Mouse (Mus musculus): ENCODE results near the gene Ctc1. TPM values are rescaled to one million over a fixed set of nuclear protein-coding genes. Genes with fewer than 3 reads are reported as not detected.
A peak's percentile ranks its signal among the peaks of the same experiment; 100 is the strongest.

Gene Ctc1
- total RNA-seq, 2 experiments from 2014 or later, result 48.1 to 49.2 TPM

DNA sequence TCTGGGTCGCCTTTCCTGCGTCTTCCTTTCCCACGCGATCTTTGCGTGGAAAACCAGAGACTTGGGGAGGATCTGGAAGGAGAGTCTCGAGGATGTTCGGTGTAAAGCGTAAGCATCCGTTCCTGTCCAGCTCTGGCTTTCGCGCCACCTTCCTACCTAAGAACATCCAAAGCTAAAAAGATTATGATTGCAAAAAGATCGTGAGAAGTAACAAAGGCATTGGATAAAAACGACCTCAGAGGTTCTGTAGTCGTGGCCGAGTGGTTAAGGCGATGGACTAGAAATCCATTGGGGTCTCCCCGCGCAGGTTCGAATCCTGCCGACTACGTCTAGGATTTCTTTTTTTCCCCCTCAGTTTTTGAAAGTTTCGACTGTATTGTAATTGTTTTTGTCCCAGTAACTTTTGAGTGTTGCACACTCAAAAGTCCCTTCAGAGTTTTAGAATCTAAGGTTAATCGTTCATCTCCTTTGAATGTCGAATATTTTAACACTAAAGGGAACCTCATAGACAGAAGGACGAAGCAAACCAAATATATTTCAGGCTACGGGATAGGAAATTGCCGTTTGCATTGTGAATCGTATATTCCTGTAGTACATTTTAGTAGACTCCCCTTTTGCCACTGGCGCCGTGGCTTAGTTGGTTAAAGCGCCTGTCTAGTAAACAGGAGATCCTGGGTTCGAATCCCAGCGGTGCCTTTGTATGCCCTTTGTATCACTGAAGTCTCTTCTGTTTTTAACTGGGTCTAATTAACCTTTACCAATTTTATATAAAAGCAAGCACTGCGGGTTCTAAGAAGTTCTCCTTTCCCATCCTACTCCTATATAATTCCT is 21.7 kb downstream of the Ctc1 start:
- intact Hi-C loops (cut with DNase I), result no loop called here
- peak; percentile 73 to 83 for DNase-seq (ENCODE audit: extremely low spot score in 1 of 2, low spot score in 2 of 2)

DNA sequence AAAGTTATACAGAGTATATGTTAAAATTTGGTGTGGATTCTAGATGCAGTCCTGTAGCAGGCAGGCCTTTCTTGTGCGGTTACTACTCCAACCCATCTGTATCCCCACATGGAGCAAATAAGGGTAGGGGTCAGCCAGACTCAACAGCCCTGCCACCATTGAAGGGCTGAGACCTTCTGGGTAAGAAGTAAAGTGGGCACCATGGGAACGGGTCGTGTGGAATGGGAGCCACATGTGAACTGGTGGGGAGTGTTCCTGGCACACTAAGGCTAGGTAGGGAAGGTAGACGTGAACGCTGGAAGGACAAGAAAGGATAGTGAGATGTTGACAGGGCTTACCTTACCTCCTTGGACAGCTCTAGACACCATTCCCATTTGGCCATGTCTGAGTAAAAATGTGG is 22.5 kb downstream of the Ctc1 start:
- intact Hi-C loops (cut with DNase I), result no loop called here
- no peak for DNase-seq (ENCODE audit: extremely low spot score in 1 of 2, low spot score in 2 of 2)

DNA sequence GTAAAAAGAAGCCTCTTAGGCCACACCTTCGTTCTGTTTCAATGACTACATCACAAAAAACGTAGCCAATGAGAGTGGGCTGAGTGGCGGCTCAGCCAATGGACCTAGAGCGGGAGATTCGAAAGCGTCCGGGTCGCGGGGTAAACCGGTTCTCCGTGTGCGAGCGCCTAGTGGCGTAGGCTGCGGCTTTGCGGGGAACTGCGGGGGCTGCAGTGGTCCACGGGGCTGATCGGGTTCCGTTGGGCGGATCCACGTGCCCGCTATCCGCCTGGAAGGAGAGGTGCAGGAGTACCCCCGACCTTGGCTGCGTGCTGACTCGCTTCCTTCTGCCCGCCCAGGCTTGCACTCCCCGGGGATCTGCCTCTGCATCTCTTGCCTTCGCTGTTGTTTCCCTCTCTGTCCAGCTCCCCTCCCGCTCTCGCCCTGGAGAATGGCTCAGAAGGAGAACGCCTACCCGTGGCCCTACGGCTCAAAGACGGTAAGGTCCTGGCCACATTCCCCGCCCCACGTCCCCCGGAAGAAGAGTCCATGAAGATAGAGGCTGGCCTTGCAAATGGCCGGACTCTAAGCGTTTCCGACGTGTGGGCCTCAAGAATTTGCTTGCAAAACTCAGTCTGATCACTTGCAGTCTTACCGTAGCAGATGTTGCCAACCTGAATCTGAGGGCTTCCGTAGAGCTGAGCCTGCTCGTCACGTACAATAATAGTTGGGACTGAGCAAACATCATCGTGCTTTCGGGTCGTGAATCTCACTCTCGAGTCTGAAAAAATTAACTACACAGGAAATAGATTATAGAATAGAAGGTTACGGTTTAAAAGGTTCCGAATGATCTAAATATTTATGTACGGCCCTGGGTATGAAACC is 30.1 kb downstream of the Ctc1 start, which contains the start of gene Aurkb:
Aurkb (plus strand) TSS at position 117 of the 864 bp plus-strand sequence.
- intact Hi-C loops (cut with DNase I), result no loop called here
- DNase-seq (ENCODE audit: extremely low spot score in 1 of 2, low spot score in 2 of 2), result peak; percentile 78 to 92

DNA sequence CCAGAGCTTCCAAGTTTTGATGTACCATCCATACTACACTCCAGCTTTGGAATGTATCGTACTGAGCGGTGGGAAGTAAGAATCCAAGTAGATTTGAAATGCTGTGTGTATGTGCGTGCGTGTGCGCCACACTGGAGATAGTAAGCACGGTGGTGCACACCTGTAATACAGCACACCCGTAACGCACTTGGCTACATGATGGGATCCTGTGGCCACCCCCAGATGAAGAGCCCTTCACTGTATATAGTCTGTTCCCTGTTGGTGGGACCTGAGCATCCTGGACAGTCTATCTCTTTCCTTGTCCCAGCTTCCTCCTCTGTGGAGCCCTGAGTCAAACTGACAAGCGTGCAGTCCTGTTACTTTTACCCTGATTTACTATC is 30.7 kb downstream of the Ctc1 start:
- no peak for DNase-seq (ENCODE audit: extremely low spot score in 1 of 2, low spot score in 2 of 2)
- intact Hi-C loops (cut with DNase I), result no loop called here

DNA sequence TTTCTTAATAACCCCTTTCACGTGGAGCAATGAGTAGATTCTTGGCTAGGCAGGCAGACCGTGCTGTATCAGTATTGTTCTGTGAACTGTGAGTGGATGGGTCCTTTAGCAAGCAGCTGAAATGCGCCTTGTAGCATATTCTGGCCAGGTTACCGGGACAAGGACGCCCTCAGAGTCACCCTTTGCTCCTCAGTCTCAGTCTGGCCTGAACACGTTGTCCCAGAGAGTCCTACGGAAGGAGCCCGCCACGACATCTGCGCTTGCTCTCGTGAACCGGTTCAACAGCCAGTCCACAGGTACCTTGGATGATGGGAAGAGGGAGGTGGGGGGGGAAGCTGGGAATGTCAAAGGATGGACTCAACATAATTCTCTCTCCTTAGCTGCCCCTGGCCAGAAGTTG is 31.9 kb downstream of the Ctc1 start:
- DNase-seq (ENCODE audit: extremely low spot score in 1 of 2, low spot score in 2 of 2), result no peak
- intact Hi-C loops (cut with DNase I), result no loop called here

DNA sequence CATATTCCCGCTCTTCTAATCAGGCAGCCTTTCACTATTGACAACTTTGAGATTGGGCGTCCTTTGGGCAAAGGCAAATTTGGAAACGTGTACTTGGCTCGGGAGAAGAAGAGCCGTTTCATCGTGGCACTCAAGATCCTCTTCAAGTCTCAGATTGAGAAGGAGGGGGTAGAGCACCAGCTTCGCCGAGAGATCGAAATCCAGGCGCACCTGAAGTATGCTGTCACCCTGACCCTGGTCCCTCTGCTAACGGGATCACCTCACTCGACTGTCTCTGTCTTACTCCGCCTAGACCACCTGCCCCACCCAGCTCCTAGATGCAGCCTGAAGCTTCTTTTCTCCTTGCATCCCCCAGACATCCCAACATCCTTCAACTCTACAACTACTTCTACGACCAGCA is 32.4 kb downstream of the Ctc1 start:
- intact Hi-C loops (cut with DNase I), result no loop called here
- no peak for DNase-seq (ENCODE audit: extremely low spot score in 1 of 2, low spot score in 2 of 2)

DNA sequence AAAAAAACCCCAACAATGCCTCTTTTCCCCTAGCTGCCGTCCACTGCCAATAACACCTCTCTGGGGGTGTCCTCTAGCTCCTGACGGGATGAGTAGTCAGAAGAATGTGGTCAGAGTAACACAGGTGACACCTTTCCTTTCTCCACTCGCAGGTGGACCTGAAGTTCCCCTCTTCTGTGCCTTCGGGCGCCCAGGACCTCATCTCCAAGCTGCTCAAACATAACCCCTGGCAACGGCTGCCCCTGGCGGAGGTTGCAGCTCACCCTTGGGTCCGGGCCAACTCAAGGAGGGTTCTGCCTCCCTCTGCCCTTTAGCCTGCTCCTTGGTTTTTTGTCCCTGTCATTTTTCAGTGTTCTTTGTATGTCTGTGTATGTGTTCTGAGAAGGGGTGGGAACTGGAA is 35.0 kb downstream of the Ctc1 start:
- DNase-seq (ENCODE audit: extremely low spot score in 1 of 2, low spot score in 2 of 2), result no peak
- intact Hi-C loops (cut with DNase I), result no loop called here

DNA sequence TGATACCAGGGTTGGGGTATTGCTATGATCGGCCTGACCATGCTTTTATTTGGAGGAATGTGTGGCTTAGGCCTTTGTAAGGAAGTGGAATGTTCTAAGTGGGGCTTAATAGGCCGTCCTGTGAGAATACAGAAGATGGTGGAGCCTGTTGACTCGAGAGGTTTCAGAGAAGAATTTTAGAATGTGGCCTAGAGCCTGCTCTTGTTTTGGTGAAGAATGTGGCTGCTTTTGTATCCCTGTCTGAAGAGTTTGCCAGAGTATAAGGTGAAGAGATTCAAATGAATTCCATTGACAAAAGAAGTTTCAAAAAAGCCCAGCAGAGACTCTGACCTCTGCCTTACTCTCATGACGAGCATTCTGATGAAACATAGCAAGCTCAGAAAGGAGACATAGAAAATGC is 36.1 kb downstream of the Ctc1 start:
- no peak for DNase-seq (ENCODE audit: extremely low spot score in 1 of 2, low spot score in 2 of 2)
- intact Hi-C loops (cut with DNase I), result no loop called here

DNA sequence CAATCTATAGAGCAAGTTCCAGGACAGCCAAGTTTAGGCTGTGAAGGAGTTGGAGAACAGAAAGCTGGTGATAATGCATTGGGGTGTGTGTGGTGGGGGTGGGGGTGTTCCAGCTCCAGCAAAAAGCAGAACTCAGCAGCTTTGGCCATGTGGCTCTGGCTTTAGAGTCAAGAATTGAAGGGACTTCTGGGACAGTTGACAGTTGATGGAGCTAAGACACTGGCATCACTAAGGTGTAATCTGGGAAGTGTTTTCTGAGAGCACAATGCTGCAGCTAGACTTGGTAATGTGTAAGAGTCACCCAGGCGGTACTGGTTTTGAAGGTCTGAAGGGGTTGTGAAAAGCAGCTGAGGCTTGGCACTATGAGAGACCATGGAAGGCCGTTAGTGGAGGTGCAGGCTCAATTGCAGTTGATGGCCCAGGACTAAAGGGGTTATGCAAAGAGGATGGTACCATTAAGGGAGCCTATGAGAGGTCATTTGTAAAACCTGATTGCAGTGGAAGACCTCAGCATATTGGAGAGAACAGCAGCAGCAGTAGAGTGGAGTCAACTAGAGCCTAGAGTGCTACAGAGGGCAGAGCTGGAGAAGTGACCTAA is 37.2 kb downstream of the Ctc1 start:
- intact Hi-C loops (cut with DNase I), result no loop called here
- DNase-seq (ENCODE audit: extremely low spot score in 1 of 2, low spot score in 2 of 2), result no peak

DNA sequence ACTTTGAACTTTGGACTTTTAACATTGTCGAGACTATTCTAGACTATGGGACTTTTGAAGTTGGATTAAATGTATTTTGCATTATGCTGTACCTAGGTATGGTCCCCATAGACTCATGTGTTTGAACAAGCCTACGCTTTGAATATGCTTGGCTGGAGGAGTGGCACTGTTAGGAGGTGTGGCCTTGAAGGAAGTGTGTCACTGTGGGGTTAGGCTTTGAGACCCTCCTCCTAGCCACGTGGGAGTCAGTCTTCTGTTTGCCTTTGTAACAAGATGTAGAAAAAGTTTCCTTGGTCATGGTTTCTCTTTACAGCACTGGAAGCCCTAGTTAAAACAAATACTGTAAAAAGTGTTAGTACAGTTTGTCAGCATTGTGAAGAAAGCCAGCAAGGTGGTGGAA is 38.1 kb downstream of the Ctc1 start:
- DNase-seq (ENCODE audit: extremely low spot score in 1 of 2, low spot score in 2 of 2), result no peak
- intact Hi-C loops (cut with DNase I), result no loop called here

DNA sequence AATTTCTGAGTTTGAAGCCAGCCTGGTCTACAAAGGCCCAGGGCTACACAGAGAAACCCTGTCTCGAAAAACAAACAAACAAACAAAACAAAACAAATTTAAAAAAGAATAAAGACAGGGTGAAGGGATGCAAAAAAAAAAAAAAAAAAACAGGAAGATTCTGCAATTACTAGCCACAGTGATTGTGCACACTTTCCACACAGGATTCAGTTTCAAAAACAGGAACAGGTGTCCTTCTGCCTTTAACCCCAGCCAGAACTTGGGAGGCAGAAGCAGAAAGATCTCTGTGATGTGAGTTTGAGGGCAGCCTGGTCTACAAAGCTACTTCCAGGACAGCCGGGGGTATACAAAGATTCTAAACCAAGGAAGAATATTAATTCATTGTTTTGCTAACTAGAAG is 42.6 kb downstream of the Ctc1 start:
- DNase-seq (ENCODE audit: extremely low spot score in 1 of 2, low spot score in 2 of 2), result no peak
- intact Hi-C loops (cut with DNase I), result no loop called here

DNA sequence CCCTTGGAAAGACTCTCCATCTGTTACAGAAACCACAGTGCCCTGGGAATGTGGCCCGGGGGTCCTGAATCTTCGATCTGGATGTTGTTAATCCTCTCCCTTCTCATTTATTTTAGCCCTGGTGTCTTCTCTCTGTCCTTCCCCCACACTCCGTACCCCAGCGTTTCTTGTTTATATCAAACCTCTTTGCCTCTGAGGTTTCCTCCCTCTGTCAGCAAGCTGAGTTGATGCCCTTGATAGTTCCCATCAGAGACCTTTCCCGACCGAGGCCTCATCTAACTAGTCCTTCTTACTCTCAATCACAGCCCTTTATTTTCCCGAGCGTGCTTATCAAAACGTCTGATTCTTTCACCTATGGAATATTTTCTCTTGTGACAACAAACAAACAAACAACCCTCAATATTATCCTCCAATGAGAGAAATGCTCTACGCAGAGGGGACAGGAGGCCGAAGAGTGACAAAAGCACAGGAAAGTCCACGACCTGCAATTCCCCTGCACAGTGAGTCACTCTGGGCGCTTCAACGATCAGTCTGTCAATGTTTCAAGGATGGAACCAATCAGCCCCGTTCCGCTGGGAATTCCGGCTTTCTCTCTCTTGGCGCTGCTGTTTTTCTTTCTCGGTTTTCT is 43.1 kb downstream of the Ctc1 start:
- no peak for DNase-seq (ENCODE audit: extremely low spot score in 1 of 2, low spot score in 2 of 2)
- intact Hi-C loops (cut with DNase I), result no loop called here

DNA sequence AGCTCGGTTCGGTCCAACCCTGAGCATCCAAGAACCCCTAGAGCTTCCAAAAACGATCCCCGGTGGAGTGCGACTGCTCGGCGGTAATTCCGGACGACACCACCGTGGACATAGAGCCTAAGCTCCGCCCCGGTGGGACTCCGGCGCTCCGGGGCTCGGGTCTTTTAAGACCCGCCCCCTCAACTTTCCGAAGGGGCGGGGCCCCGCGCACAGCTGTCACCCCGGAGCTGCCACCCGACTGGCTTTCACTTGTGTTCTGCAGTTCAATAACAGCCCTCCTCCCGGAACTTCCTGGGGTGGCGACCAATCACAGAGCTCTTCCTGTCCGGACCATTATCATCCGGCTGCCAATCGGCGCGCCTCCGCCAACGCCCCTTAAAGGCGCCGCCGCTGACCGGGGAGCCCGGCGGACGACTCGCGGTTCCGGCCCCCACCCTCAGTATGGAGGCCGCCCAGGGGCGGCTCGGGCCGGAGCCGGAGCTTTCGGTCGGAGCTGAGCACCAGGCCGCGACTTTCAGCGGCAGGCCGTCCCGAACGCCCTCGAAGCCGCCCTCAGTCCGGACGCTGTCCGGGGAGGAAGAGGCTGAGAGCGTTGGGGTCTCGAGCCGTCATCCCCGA is 43.8 kb downstream of the Ctc1 start, which contains the start of gene Borcs6:
Borcs6 (plus strand) TSS at position 361 of the 618 bp plus-strand sequence.
- DNase-seq (ENCODE audit: extremely low spot score in 1 of 2, low spot score in 2 of 2), result peak; percentile 97
- intact Hi-C loops (cut with DNase I), result no loop called here

DNA sequence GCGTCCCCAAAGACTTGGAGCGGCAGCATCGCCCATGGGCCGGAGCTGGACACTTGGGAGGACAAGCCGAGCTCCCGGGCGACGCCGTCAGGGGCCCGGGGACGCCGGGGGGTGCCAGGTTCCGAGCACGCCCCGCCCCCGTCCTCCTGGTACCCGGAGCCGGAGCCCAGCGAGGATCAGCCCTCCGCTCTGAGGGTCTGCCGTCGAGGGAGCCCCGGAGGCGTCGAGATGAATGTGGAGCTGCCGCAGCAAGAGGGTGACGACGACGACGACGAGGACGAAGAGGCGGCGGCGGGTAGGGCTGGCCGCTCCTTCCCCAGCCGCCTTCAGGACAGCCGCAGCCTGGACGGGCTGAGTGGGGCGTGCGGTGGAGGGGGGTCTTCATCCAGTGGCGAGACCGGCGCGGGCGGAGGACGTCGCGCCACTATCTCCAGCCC is 44.3 kb downstream of the Ctc1 start:
- intact Hi-C loops (cut with DNase I), result no loop called here
- DNase-seq (ENCODE audit: extremely low spot score in 1 of 2, low spot score in 2 of 2), result peak in 1 of 2 experiments; percentile 77

DNA sequence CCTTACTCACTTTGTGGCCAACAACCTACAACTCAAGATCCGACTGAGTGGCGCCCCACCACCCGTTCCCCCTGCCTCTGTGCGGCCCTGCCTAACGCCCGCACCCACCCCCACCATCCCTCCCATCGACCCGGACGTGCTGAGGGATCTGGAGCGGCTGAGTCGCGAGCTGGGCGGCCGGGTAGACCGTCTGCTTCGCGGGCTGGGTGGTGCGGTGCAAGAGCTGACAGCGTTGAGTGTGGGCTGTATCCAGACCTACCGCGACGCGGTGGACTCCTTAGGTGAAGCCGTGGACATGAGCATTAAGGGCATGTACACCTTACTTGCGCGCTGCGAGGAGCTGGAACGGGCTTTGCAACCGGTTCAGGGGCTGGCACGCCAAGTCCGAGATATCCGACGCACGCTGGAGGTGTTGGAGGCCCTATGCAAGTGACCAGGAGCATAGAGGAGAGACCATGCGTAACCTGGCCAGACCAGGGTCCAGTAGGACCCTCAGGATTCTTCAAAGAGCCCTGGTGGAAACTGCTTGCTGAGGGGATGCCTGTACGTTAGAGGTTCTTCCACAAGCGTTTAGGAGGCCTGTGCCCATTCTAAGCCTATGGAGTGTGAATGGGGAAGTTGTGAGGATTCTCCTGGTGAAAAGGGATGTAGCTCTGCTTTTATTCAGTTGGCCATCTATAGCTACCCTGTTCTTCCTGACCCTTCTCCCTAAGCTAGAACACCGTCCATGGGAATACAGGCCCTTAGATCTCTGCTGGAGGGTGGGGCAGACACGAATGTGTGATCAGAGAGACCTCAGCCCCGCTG is 44.9 kb downstream of the Ctc1 start:
- intact Hi-C loops (cut with DNase I), result no loop called here
- peak in 1 of 2 experiments; percentile 57 for DNase-seq (ENCODE audit: extremely low spot score in 1 of 2, low spot score in 2 of 2)

DNA sequence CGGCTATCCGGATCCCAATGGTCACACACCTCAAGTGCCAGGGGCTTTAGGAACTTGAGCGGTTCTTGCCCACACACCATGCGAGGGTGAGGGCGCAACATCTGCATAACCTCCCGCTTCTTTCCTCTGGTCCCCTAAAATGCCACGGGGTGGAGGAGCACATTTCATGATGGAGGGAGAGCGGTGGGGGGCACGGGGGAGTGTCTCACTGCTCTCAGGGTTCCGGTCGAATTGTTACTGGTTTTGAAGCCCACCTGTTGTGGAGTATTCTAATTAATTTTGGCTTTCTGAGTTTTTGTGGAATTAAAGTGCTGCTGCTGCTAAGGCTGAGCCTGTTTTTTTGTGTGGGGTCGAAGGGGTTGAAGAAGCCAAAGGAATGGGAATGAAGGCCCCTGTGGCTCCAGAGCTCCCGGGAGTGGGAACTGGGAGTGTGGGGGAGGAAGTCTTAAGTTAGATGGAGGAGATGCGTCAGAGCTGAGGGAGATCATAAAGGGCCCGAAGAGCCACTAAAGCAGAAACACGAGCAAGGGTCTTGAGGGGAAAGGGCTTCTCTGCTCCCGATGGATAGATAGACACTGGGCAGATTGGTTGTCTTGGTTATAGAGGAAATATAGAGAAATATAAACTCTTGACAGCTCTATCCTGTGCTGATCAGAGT is 45.7 kb downstream of the Ctc1 start:
- intact Hi-C loops (cut with DNase I), result no loop called here
- peak in 1 of 2 experiments; percentile 28 for DNase-seq (ENCODE audit: extremely low spot score in 1 of 2, low spot score in 2 of 2)

DNA sequence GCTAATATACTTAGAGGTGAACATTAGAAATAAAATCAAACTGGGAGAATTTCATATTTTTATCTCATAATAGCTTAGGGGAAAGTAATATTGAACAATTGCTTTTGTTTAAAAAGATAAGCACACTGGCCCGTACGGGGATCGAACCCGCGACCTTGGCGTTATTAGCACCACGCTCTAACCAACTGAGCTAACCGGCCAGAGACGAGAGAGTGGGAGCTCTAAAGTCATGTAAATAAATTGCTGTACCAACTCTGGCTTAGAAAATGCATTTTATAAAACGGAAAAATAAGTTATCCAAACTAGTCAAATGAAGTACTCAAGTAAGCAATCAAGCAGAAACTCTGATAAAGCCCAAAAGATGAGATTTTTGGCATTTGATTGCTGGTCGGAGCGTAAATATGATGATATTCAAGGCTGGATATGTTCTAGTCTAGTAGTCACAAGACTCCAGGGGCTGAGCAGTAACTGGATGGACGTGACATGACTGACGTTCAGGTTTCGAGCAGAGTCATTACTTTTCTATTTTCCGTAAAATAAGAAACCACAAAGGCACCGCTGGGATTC is 46.6 kb downstream of the Ctc1 start:
- DNase-seq (ENCODE audit: extremely low spot score in 1 of 2, low spot score in 2 of 2), result peak in 1 of 2 experiments; percentile 70
- intact Hi-C loops (cut with DNase I), result loop anchor here (2.0 kb wide), 1 partner anchor 21 kb away; no protein-coding TSS in a partner anchor

Measured in left cerebral cortex, postnatal 10 days (tissue).